Mouse (Mus musculus): ENCODE measurements around the gene Nos1ap. TPM values are rescaled to one million over a fixed set of nuclear protein-coding genes. Genes with fewer than 3 reads are reported as not detected.
A peak's percentile ranks its signal among the peaks of the same experiment; 100 is the strongest.

The Nos1ap gene
- polyA plus RNA-seq, 1 experiment from 2014 or later, result 17.9 TPM

DNA sequence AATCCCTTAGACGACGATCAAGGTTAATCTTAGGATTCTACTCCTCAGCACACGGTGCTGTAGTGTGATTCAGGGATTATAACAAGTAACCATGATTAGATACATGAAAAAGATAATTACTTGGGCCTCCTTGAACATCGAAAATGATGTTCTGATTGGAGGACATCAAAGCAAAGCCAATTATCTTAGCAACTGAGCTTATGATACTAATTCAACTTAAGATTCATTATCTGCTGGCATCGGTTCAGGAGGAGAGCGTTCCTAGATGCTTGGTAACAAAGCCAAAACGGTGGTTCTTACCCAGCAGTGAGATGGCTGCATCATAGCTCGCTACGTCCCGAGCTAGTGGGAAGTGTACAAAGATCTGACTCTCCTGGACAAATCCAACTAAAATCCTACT is 204.2 kb downstream of the Nos1ap start:
- Histone ChIP-seq H3K4me3 (no peak overlapping the region), H3K9ac (no peak overlapping the region), H3K27ac (no peak overlapping the region), H3K27me3 (no peaks in the 10 kb centered on the region), H3K36me3 (no peaks in the 10 kb centered on the region), H3K4me1 (replicated peaks) (peaks cover 30% of the 10 kb centered on the region), H3K4me2 (no peak overlapping the region), H3K9me3 (no peaks in the 10 kb centered on the region)
- 86% methylated on average over 10 of the region's 10 CpGs for WGBS
- no peak for ATAC-seq (ENCODE audit: low FRiP score)

- ATAC-seq (ENCODE audit: low FRiP score), result no peak
These were observed 206.1 kb downstream of the Nos1ap start for GRCm38 (mm10) chr1:170383530-170383929.

GRCm38 (mm10) chr1:170381457-170381856 is 208.2 kb downstream of the Nos1ap start:
- ATAC-seq (ENCODE audit: low FRiP score), result no peak
- no peaks in the 10 kb centered on the region for H3K9me3 ChIP-seq
- no peak overlapping the region for H3K4me2 ChIP-seq
- H3K9ac ChIP-seq, result no peak overlapping the region
- H3K27ac ChIP-seq, result no peak overlapping the region
- H3K27me3 ChIP-seq, result no peaks in the 10 kb centered on the region
- no peak overlapping the region for H3K4me3 ChIP-seq
- peaks cover 18% of the 10 kb centered on the region for H3K4me1 ChIP-seq (replicated peaks)
- 18% methylated on average over 3 of the region's 3 CpGs for WGBS
- no peaks in the 10 kb centered on the region for H3K36me3 ChIP-seq

More at GRCm38 (mm10) chr1:170383530-170383929, 206.1 kb downstream of the Nos1ap start:
- Histone ChIP-seq H3K9ac (no peak overlapping the region), H3K9me3 (no peaks in the 10 kb centered on the region), H3K27ac (no peak overlapping the region), H3K4me1 (replicated peaks) (peaks cover 31% of the 10 kb centered on the region), H3K4me2 (no peak overlapping the region), H3K36me3 (no peaks in the 10 kb centered on the region), H3K27me3 (no peaks in the 10 kb centered on the region), H3K4me3 (no peak overlapping the region)
- 81% methylated on average over 7 of the region's 7 CpGs for WGBS

DNA sequence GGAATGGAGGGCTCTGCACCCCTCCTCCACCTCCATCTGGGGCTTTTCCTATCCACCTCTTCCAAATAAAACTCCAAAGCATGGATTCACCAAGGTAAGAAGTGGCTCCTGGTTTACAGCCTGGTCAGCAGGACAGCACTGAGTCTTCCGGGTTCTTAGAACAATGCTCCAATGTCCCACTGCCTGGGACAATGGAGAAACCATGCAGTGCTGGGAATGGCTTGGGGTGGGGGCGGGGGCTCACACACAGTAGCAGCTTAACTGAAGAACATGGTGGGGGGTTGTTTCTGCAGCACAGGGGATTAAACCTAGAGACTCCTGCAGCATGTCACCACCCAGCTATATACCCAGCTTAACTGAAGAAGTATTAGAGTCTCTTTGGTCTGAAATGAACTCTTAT is 209.2 kb downstream of the Nos1ap start:
- H3K27ac ChIP-seq, result no peak overlapping the region
- no peaks in the 10 kb centered on the region for H3K27me3 ChIP-seq
- no peak for ATAC-seq (ENCODE audit: low FRiP score)
- peaks cover 19% of the 10 kb centered on the region for H3K4me1 ChIP-seq (replicated peaks)
- WGBS, result 3% methylated on average over 2 of the region's 2 CpGs
- no peak overlapping the region for H3K4me3 ChIP-seq
- H3K9me3 ChIP-seq, result no peaks in the 10 kb centered on the region
- no peak overlapping the region for H3K9ac ChIP-seq
- H3K36me3 ChIP-seq, result no peaks in the 10 kb centered on the region
- H3K4me2 ChIP-seq, result no peak overlapping the region

- H3K36me3 ChIP-seq, result no peaks in the 10 kb centered on the region
- no peak overlapping the region for H3K4me3 ChIP-seq
- H3K9ac ChIP-seq, result no peak overlapping the region
- H3K27ac ChIP-seq, result no peak overlapping the region
- H3K4me2 ChIP-seq, result no peak overlapping the region
- no peaks in the 10 kb centered on the region for H3K9me3 ChIP-seq
- H3K4me1 ChIP-seq (replicated peaks), result peaks cover 9% of the 10 kb centered on the region
- no peaks in the 10 kb centered on the region for H3K27me3 ChIP-seq
- ATAC-seq (ENCODE audit: low FRiP score), result no peak
- 91% methylated on average over 5 of the region's 5 CpGs for WGBS
These were observed 213.9 kb downstream of the Nos1ap start for GRCm38 (mm10) chr1:170375721-170376120.

GRCm38 (mm10) chr1:170373750-170374149 is 215.9 kb downstream of the Nos1ap start:
- no peak for ATAC-seq (ENCODE audit: low FRiP score)
- H3K9ac ChIP-seq, result no peak overlapping the region
- no peaks in the 10 kb centered on the region for H3K27me3 ChIP-seq
- no peaks in the 10 kb centered on the region for H3K36me3 ChIP-seq
- no peak overlapping the region for H3K4me2 ChIP-seq
- H3K4me3 ChIP-seq, result no peak overlapping the region
- 0 out of 2 replicates have a peak, but pooled peaks cover 5% of the 10 kb centered on the region for H3K4me1 ChIP-seq (replicated peaks)
- WGBS, result 76% methylated on average over 2 of the region's 2 CpGs
- no peaks in the 10 kb centered on the region for H3K9me3 ChIP-seq
- no peak overlapping the region for H3K27ac ChIP-seq

DNA sequence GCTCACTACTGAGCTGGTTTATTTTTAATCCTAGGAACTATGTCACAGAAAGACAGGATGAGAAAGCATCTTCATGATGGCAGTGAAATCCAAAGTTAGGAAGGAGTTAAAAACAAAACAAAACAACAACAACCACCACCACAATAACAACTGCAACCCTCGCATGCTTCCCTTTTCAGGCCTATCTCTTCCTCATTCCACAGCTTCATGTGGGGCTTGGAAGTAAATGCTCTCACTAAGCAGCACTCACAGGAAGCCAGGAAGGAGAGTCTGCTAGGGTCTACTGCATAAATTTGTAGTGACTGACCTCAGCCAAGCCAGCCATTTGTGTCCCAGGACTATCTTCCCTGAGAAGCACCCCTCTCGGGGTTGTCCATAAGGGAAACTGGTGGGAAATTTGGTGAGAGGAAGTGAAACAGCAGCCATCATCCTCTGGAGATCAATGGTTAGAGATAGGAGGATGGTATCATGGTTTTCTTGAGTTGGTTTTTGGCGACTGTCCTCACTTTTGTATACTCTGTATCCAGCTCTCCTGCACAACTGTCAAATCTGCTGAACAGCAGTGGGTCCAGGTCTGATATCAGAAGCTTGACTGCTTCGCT is 218.4 kb downstream of the Nos1ap start:
- no peak overlapping the region for H3K9ac ChIP-seq
- no peak for ATAC-seq (ENCODE audit: low FRiP score)
- WGBS, result 86% methylated on average over 4 of the region's 4 CpGs
- no peak overlapping the region for H3K27ac ChIP-seq
- no peaks in the 10 kb centered on the region for H3K27me3 ChIP-seq
- H3K4me3 ChIP-seq, result no peak overlapping the region
- H3K36me3 ChIP-seq, result no peaks in the 10 kb centered on the region
- H3K9me3 ChIP-seq, result no peaks in the 10 kb centered on the region
- H3K4me2 ChIP-seq, result no peak overlapping the region
- H3K4me1 ChIP-seq (replicated peaks), result peaks cover 19% of the 10 kb centered on the region

GRCm38 (mm10) chr1:170368864-170369263 is 220.8 kb downstream of the Nos1ap start:
- Histone ChIP-seq H3K9ac (no peak overlapping the region), H3K36me3 (no peaks in the 10 kb centered on the region), H3K27ac (no peak overlapping the region), H3K4me2 (no peak overlapping the region), H3K9me3 (no peaks in the 10 kb centered on the region), H3K4me1 (replicated peaks) (peaks cover 14% of the 10 kb centered on the region), H3K27me3 (no peaks in the 10 kb centered on the region), H3K4me3 (no peak overlapping the region)
- no peak for ATAC-seq (ENCODE audit: low FRiP score)
- 88% methylated on average over 7 of the region's 7 CpGs for WGBS

DNA sequence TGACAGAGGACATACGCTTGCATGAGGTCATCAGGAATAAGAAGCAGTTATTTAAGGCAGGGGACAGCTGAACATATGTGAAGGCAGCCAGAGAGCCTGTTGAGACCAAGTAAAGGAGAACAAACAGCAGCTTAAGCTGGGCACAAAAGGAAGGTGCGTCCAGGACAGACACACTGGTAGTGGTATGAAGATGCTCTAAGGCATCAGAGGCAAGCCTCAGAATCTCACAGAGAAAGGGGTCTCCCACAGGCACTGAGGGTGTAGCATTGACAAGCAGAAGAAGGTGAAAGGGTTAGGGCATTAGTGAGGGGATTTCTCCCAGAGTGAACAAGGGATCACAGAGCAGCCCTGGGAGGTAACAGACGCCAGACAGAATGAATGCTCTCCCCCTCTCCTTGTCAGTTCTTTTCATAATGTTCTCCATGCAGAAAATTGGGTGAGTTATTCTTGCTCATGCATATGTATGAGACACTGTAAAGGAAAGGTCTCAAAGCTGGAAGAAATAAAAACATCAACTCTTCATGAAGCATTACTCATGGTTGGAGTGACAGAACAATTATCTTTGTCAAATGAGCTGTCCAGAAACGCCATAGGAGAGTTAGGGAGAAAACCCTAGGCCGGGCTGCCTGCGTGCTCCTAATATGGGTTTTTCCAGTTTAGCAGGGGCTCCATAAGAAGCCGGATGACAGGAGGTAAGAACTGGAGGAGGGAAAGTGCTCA is 222.5 kb downstream of the Nos1ap start:
- H3K9ac ChIP-seq, result no peak overlapping the region
- peak overlapping the region; percentile 68 for H3K27ac ChIP-seq
- no peaks in the 10 kb centered on the region for H3K27me3 ChIP-seq
- no peaks in the 10 kb centered on the region for H3K9me3 ChIP-seq
- ATAC-seq (ENCODE audit: low FRiP score), result peak; percentile 78
- no peak overlapping the region for H3K4me3 ChIP-seq
- H3K36me3 ChIP-seq, result no peaks in the 10 kb centered on the region
- H3K4me1 ChIP-seq (replicated peaks), result peaks cover 14% of the 10 kb centered on the region
- WGBS, result 25% methylated on average over 7 of the region's 7 CpGs
- no peak overlapping the region for H3K4me2 ChIP-seq

- peaks cover 18% of the 10 kb centered on the region for H3K4me1 ChIP-seq (replicated peaks)
- H3K27me3 ChIP-seq, result no peaks in the 10 kb centered on the region
- no peaks in the 10 kb centered on the region for H3K36me3 ChIP-seq
- 84% methylated on average over 3 of the region's 3 CpGs for WGBS
- no peak overlapping the region for H3K27ac ChIP-seq
- no peaks in the 10 kb centered on the region for H3K9me3 ChIP-seq
- H3K9ac ChIP-seq, result no peak overlapping the region
- H3K4me3 ChIP-seq, result no peak overlapping the region
- H3K4me2 ChIP-seq, result no peak overlapping the region
- ATAC-seq (ENCODE audit: low FRiP score), result no peak
These were observed 225.9 kb downstream of the Nos1ap start for GRCm38 (mm10) chr1:170363746-170364145.

GRCm38 (mm10) chr1:170360183-170360915 is 229.3 kb downstream of the Nos1ap start:
- H3K9ac ChIP-seq, result no peak overlapping the region
- no peaks in the 10 kb centered on the region for H3K36me3 ChIP-seq
- H3K9me3 ChIP-seq, result no peaks in the 10 kb centered on the region
- H3K27me3 ChIP-seq, result no peaks in the 10 kb centered on the region
- H3K4me1 ChIP-seq (replicated peaks), result 0 out of 2 replicates have a peak, but pooled peaks cover 4% of the 10 kb centered on the region
- 70% methylated on average over 10 of the region's 10 CpGs for WGBS
- H3K27ac ChIP-seq, result no peak overlapping the region
- H3K4me2 ChIP-seq, result no peak overlapping the region
- no peak for ATAC-seq (ENCODE audit: low FRiP score)
- no peak overlapping the region for H3K4me3 ChIP-seq

DNA sequence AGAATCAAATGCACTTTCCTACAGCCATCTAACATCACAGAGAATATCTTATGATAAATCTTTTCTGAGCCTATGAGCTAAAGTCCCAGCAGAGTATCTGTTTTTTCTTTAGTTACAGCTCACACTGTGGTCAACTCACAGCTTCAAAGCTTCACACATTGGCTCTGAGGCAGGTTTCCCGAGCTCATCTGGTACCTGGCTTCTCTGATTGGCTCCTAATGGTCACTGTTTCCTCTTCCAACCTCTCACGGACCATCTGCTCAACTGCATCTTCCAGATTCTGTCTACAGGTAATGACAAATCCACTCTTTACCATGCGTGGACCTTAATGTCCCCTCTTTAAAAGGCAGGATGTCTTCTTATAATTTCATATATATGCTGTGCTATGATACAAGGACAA is 236.3 kb downstream of the Nos1ap start:
- no peak overlapping the region for H3K4me3 ChIP-seq
- no peak for ATAC-seq (ENCODE audit: low FRiP score)
- WGBS, result 85% methylated on average over 3 of the region's 3 CpGs

More for the DNA sequence above, 236.3 kb downstream of the Nos1ap start:
- H3K9ac ChIP-seq, result no peak overlapping the region
- H3K27me3 ChIP-seq, result no peaks in the 10 kb centered on the region
- no peaks in the 10 kb centered on the region for H3K36me3 ChIP-seq
- no peak overlapping the region for H3K27ac ChIP-seq
- no peaks in the 10 kb centered on the region for H3K9me3 ChIP-seq
- H3K4me1 ChIP-seq (replicated peaks), result no peaks in the 10 kb centered on the region
- H3K4me2 ChIP-seq, result no peak overlapping the region
